Mouse (Mus musculus) adrenal gland, postnatal 25 days (tissue): ENCODE results near the gene Srsf2. TPM values are rescaled to one million over a fixed set of nuclear protein-coding genes. Genes with fewer than 3 reads are reported as not detected.
"Not testable (repeated sequence)": the region's sequence is repeated elsewhere in the genome, so short reads cannot be mapped to it uniquely, and the experiment has no call there.

Experiments
- DNase-seq: peaks from one replicate; pipeline ENCODE4 v3.0.0; 2021; ENCODE audit warnings: mixed read lengths
- total RNA-seq: library from RNA; stranded (reverse); gene quantifications from 2 replicates; pipeline ENCODE4 v1.2.3, GENCODE M21; 2021

Gene Srsf2
- total RNA-seq, 1 experiment from 2014 or later: 258 TPM

GRCm38 (mm10) chr11:116827534-116828165 lies 25.2 kb downstream of the Srsf2 start, which contains the start of gene Mxra7:
Gene Mxra7 (minus strand): TSS chr11:116828046.
- DNase-seq: peak; percentile 91

- no peak for DNase-seq
These were observed 26.1 kb downstream of the Srsf2 start for GRCm38 (mm10) chr11:116826550-116827504.

- DNase-seq: peak; percentile 56
These were observed 27.7 kb downstream of the Srsf2 start for GRCm38 (mm10) chr11:116825230-116825629.

- DNase-seq: not testable (repeated sequence)
These were observed 29.0 kb downstream of the Srsf2 start for GRCm38 (mm10) chr11:116823885-116824284.

GRCm38 (mm10) chr11:116823255-116823654 lies 29.6 kb downstream of the Srsf2 start:
- DNase-seq: no peak

DNA sequence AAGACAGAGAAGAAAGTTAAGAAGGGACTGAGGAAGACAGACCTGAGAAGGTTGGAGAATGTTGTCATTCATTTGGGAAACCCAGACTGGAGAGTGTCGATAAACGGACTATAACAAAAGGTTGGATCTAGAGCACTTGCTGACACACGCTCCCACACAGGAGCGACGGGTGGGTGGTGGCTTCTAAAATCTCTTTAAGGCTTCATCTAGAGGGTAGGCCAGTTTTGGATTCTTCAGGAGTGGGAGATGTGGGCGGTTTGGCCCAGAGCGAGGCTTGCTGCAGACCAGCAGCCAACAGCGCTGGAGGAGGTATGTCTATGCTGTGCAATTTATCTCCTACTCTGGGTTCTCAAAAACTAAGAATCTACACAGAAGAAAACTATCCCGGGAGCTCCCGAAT lies 30.3 kb downstream of the Srsf2 start:
- DNase-seq: no peak

GRCm38 (mm10) chr11:116822215-116822614 lies 30.7 kb downstream of the Srsf2 start:
- no peak for DNase-seq

- no peak for DNase-seq
These were observed 31.6 kb downstream of the Srsf2 start for GRCm38 (mm10) chr11:116821057-116821940.

GRCm38 (mm10) chr11:116819932-116820593 lies 32.8 kb downstream of the Srsf2 start:
- DNase-seq: no peak

DNA sequence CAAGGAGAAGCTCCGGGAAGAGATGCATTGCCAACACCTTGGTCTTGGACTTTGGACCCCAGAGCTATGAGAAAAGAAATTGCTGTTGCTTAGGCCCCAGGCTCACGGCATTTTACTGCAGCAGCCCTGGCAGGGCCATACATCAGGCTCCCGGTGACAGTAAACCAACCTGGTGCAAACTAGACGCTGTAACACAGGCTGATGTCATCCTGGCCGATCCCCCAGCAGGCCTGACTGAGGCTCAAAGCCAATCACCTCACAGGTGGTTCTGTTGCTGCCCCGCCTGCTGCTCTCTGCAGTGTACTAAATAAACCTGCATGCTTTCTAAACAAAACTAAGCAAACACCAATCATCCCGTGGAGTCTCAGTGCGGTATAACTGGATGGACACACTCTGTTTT lies 34.2 kb downstream of the Srsf2 start:
- no peak for DNase-seq

GRCm38 (mm10) chr11:116817567-116817966 lies 35.3 kb downstream of the Srsf2 start:
- DNase-seq: no peak

- DNase-seq: peak; percentile 26
These were observed 36.1 kb downstream of the Srsf2 start for GRCm38 (mm10) chr11:116816769-116817168.

DNA sequence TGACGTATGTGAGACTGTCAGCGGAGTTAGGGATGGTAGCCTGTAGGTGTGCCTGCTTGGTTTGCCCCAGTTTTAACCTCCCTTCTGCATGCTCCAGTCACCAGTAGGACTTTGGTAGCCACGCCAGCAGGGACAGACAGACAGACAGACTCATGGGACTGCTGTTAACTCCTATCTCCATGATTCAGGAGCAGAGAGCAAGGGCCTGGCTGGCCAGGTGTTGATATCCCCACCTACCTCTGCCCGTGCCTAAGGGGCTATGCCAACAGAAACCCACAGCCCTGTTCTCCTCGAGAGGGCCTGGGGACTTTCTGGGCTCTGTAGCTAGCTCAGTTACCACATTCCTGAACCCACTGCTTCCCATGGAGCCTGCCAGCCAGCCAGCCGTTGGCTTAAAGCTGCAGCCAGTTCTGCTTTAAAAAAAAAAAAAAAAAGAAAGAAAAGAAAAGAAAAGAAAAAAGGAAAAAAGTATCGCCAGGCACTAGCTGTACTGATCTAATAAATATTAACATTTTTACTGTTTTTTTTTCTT lies 37.9 kb downstream of the Srsf2 start:
- DNase-seq: no peak

DNA sequence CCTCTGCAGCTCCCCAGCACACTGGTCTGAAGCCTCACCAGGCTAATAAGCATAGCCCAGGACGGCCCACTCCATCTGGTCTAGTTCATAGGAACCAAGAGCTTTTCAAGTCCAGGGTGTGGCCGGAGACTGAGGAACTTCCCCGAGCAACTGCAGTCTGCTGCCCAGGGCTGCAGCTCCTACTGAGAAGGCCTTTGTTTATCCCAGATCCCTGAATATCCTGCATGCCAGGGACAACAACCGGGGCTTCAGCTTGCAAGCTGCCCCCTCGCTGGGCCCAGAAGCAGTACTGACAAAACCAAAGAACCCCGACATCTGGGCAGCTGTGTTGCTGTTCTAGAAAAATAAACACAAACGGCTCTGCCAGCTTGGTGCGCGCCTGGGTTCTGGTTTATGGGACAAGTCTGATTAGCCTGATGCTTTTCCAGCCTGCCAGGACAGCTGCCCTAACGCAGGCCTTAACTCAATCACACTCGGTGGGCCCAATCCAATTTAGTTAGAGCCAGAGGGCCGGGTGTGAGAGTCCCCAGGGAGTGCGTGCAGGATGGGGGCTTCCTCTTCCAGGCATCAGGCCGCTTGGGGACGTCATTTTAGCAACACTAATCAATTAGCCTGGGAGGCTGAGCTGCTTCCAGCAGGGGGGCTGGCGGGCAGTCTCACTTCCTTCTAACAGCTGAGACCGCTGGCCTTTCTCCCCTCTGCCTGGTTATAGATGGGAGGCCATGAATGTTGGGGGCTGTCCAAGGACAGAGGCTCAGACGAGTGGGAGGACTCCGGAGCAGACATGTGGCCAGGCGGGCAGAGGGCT lies 38.6 kb downstream of the Srsf2 start:
- no peak for DNase-seq

GRCm38 (mm10) chr11:116813610-116814009 lies 39.3 kb downstream of the Srsf2 start:
- DNase-seq: no peak

DNA sequence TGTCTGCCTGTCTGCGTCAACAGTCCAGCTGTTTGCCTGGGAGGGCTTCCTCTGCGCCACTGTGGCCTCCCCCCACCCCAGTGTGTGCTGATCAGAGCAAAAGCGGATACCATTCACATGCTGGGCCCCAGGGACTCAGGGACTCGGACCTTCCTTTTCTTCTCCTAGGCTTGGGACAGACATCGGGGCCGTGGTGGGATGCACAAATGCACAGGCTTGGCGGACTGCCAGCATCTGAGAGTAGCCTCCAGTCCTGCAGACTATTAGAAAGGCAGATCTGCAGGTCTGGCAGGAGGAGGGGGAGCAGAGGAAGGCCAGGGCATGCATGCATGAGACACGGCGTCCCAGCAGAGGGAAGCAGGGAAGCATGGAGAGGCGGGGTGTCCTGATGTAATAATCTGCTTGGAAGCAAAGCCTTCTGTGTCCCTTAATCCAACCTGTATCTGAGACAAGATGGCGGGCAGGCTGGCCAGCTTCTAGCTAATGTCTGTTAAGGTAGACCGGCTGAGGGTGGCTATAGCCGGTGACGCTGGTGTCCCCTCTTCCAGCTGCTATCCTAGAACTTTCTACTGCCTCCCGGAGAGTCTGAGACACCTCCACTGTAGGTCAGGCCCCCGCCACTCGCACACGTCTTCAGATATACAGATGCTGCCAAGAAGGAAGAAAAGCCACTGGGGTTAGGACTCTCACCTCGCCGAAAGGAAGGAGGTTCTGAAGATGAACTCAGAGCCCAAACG lies 39.9 kb downstream of the Srsf2 start:
- no peak for DNase-seq

DNA sequence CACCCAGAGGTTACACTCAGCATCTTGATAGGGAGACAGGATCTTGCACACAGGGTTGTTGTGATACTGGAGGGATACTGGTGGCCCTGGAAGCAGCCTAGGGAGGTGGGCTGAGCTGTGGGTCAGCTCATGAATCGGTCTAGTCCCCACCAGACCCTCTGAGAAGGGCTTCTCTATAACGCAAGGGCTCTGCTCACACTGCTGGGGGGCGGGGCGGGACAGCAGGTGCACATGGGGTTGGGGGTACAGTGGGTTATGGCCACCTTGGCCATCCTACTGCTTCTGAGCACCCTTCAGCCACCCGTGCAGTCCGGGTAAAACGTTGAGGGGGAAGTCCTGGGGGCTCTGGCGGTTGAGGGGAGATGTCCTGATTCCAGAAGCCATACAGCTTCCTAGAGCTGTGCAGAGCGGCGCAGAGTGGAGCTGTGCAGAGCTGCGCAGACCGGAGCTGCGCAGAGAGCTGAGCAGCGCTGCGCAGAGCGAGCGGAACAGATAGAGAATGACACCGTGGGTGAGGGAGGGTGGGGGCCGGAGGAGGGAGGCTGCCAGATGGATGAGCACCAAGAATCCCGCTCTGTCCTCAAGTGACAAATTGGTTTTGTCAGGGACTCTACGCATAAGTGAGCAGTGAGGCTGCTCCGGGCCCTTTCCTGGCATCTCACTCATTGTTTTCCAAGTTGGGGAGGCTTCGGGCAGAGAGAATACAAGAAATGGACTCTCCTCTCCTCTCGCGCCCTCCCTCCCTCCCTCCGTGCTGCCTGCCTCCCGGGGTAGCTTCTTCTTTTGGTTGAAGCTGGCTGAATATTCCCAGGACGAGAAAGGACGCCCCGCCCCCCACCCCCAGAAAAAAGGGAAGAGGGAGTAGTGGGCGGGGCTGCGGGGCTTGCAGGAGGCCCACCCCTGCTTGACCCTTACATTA lies 41.7 kb downstream of the Srsf2 start:
- DNase-seq: peak; percentile 67

DNA sequence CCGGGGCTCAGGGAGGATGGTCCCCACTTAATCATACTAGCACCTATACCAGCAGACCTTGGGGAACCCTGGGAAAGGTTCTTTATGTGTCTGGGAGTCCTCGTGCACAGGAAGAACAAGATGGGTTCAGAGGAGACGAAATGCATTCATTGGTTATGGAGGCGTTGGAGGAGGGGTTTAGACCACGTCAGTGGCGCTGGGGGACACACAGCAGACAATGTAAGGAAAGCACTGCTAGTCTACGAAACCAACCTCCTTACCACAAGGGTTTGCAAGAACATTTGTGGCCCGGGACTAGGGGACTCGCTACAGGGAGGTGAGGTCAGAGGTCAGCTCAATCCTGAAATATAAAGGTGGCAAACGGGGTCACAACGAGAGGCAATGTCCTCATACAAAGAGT lies 42.4 kb downstream of the Srsf2 start:
- DNase-seq: no peak

GRCm38 (mm10) chr11:116809520-116809919 lies 43.4 kb downstream of the Srsf2 start:
- no peak for DNase-seq
